ENCODE assay signal across 8 mouse cellular contexts in the genomic region with DNA sequence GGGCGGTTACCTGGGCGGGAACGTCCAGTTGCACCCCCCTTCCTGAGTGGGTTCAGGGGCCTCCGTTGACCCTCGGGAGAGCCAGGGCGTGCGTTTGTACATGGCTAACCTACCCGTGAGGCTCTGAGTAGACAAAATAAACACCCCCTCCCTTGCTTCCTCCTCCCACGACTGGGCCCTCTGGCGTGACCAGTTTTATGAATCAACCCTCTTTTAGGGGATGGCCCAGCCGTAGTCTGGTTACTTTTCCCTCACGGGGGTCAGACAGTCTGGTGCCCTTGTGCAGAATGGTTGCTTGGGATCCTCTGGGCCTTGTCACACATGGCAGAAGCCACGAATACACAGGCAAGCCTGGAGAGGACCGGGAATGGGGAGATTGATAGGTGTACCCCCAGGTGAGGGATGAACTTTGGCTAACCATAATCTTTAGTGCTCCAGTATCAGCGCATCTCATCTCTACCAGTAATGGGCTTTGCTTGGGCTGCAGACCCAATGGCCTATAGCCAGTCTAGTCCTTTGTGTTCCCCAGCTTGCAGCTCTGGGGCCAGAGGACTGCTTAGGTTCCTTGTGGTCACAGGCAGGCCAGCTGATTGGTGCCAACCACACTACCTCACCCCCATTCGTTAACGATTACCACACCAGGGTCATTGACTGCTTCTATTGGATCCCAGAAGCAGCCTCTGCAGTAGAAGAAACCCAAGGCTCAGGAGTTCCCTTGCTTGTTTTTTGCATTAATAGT. TPM values are rescaled to one million over a fixed set of nuclear protein-coding genes. Genes with fewer than 3 reads are reported as not detected.
DNase-seq lines count a peak whose midpoint lies in the region; ATAC-seq and TF ChIP-seq lines count a peak whose summit lies in the region.

No protein-coding gene starts in this region.

- no peak for TF ChIP-seq CTCF in heart, adult 2 months (IDR thresholded peaks at IDR 0.05)
- no peak for TF ChIP-seq CTCF in lung, adult 2 months (IDR thresholded peaks at IDR 0.05; ENCODE audit: insufficient read depth, low read length)

- peak overlapping the region; percentile 93 for H3K4me2 ChIP-seq in forebrain, embryonic 12.5 days

- intact Hi-C loops in heart, adult 2 months (cut with DNase I) = no loop called here
- intact Hi-C loops in heart, postnatal 36 days (cut with DNase I) = loop anchor here (2.0 kb wide), 1 partner anchor 14 kb away; no protein-coding TSS in a partner anchor

- H3K79me2 ChIP-seq in heart, adult 2 months (replicated peaks; ENCODE audit: control insufficient read depth, insufficient read depth, low read length) = no peaks in the 10 kb centered on the region

- H3K9me3 ChIP-seq in forebrain, embryonic 12.5 days = no peaks in the 10 kb centered on the region

- no peak for TF ChIP-seq POLR2A in heart, adult 2 months (IDR thresholded peaks at IDR 0.05; ENCODE audit: insufficient read depth, low read depth, low read length)
- 0 out of 2 replicates have a peak, but pooled peaks have one; percentile 11 for TF ChIP-seq POLR2A in lung, adult 2 months (IDR thresholded peaks at IDR 0.05; ENCODE audit: borderline replicate concordance, extremely low read depth, low read depth, low read length)

- 16% methylated on average over 17 of the region's 17 CpGs for WGBS in heart, adult 2 months
- 16% methylated on average over 17 of the region's 17 CpGs for WGBS in forebrain, embryonic 12.5 days
- 10% methylated on average over 17 of the region's 17 CpGs for WGBS in lung, adult 2 months

- peak overlapping the region; percentile 73 for H3K4me3 ChIP-seq in heart, adult 2 months
- peak overlapping the region; percentile 54 for H3K4me3 ChIP-seq in forebrain, embryonic 12.5 days (replicated peaks)
- peak overlapping the region; percentile 91 for H3K4me3 ChIP-seq in lung, adult 2 months (replicated peaks; ENCODE audit: extremely low read depth, low read depth, low read length)

- no peaks in the 10 kb centered on the region for H3K27me3 ChIP-seq in heart, adult 2 months (ENCODE audit: control insufficient read depth, insufficient read depth, low read length)
- 0 out of 2 replicates have a peak, but pooled peaks cover 8% of the 10 kb centered on the region for H3K27me3 ChIP-seq in forebrain, embryonic 12.5 days
- H3K27me3 ChIP-seq in splenic B cell, adult 2 months (ENCODE audit: control insufficient read depth, insufficient read depth, low read length, poor library complexity, severe bottlenecking) = no peaks in the 10 kb centered on the region

- DNase-seq in heart, adult 2 months = peak in 1 of 2 experiments; percentile 45
- DNase-seq in heart, postnatal 36 days = no peak
- DNase-seq in kidney, adult 18-20 months = peak; percentile 82
- DNase-seq in lung, adult 2 months = peak; percentile 51
- DNase-seq in splenic B cell, adult 2 months (ENCODE audit: low read depth, low spot score) = peak; percentile 29
- DNase-seq in thymus, postnatal 0 days (ENCODE audit: low spot score) = no peak

- H3K9ac ChIP-seq in heart, adult 2 months (ENCODE audit: low read depth, low read length) = peak overlapping the region; percentile 78
- peak overlapping the region; percentile 70 for H3K9ac ChIP-seq in forebrain, embryonic 12.5 days

- no peak; the same call in 1 of the 2 replicates for ATAC-seq in forebrain, embryonic 12.5 days (ENCODE audit: low FRiP score)
- no peak for ATAC-seq in inflammation-experienced regulatory T-cells, adult 6 months

- no peak for TF ChIP-seq EP300 in heart, adult 2 months (IDR thresholded peaks at IDR 0.05; ENCODE audit: insufficient read depth, low read depth, low read length)

- H3K4me1 ChIP-seq in heart, adult 2 months (ENCODE audit: control insufficient read depth, insufficient read depth, low read length) = peaks cover 13% of the 10 kb centered on the region
- H3K4me1 ChIP-seq in forebrain, embryonic 12.5 days = peaks cover 45% of the 10 kb centered on the region
- peaks cover 38% of the 10 kb centered on the region for H3K4me1 ChIP-seq in lung, adult 2 months (ENCODE audit: control insufficient read depth, insufficient read depth, low read length)

- H3K27ac ChIP-seq in heart, adult 2 months = peak overlapping the region; percentile 86
- H3K27ac ChIP-seq in forebrain, embryonic 12.5 days = peak overlapping the region; percentile 19; the same call in 1 of the 2 replicates

- no peaks in the 10 kb centered on the region for H3K36me3 ChIP-seq in heart, adult 2 months (ENCODE audit: control insufficient read depth, insufficient read depth, low read length)
- no peaks in the 10 kb centered on the region for H3K36me3 ChIP-seq in forebrain, embryonic 12.5 days (replicated peaks)
- peaks cover 8% of the 10 kb centered on the region; the same call in 1 of the 2 replicates for H3K36me3 ChIP-seq in splenic B cell, adult 2 months (ENCODE audit: control insufficient read depth, insufficient read depth, low read length, poor library complexity, severe bottlenecking)

RNA-seq across cellular contexts. Expression of a gene that starts 0.6 kb away (rescaled TPM):
- 100 to 1,000 TPM; 138 to 150 TPM for total RNA-seq in heart, adult 2 months (2021)
- polyA plus RNA-seq in heart, adult 2 months (2012; rRNA removed) = 80.8 and 104 TPM in 2 replicates
- total RNA-seq in heart, postnatal 36 days (2021) = 100 to 1,000 TPM; 143 to 164 TPM
- 51.4 and 58.0 TPM in 2 replicates for polyA plus RNA-seq in forebrain, embryonic 12.5 days (2016; fragmentation: Nextera tagmentation; extraction: Ambion mirVana)
- polyA plus RNA-seq in lung, adult 2 months (2012; rRNA removed) = 16.1 and 21.2 TPM in 2 replicates
- polyA plus RNA-seq in inflammation-experienced regulatory T-cells, adult 6 months (2017; shearing (Covaris generic)) = 10 to 100 TPM; 21.1 to 28.7 (median 25.3) TPM
- polyA plus RNA-seq in thymus, postnatal 0 days (2015; fragmentation: Nextera tagmentation; extraction: Ambion mirVana) = 47.3 and 48.7 TPM in 2 replicates

RNA-seq across cellular contexts. Expression of a gene that starts 0.7 kb away (rescaled TPM):
- 10 to 100 TPM in 1 of 2 experiments, 1 to 10 TPM in 1; 9.2 to 10.5 TPM for total RNA-seq in heart, adult 2 months (2021)
- 23.9 and 24.2 TPM in 2 replicates for polyA plus RNA-seq in heart, adult 2 months (2012; rRNA removed)
- 10 to 100 TPM in 1 of 2 experiments, 1 to 10 TPM in 1; 9.2 to 11.0 TPM for total RNA-seq in heart, postnatal 36 days (2021)
- 5.2 and 6.8 TPM in 2 replicates for polyA plus RNA-seq in forebrain, embryonic 12.5 days (2016; fragmentation: Nextera tagmentation; extraction: Ambion mirVana)
- polyA plus RNA-seq in lung, adult 2 months (2012; rRNA removed) = 86.4 and 91.1 TPM in 2 replicates
- 1 to 10 TPM in 1 of 3 experiments, under 1 TPM in 2; 0.78 to 1.6 (median 0.84) TPM for polyA plus RNA-seq in inflammation-experienced regulatory T-cells, adult 6 months (2017; shearing (Covaris generic))
- polyA plus RNA-seq in thymus, postnatal 0 days (2015; fragmentation: Nextera tagmentation; extraction: Ambion mirVana) = 2.0 and 2.4 TPM in 2 replicates

RNA-seq across cellular contexts. Expression of a gene that starts 15.6 kb away (rescaled TPM):
- total RNA-seq in heart, adult 2 months (2021) = 100 to 1,000 TPM; 119 to 165 TPM
- 36.3 and 39.4 TPM in 2 replicates for polyA plus RNA-seq in heart, adult 2 months (2012; rRNA removed)
- 100 to 1,000 TPM; 134 to 150 TPM for total RNA-seq in heart, postnatal 36 days (2021)
- 114 TPM in 2 replicates for polyA plus RNA-seq in forebrain, embryonic 12.5 days (2016; fragmentation: Nextera tagmentation; extraction: Ambion mirVana)
- polyA plus RNA-seq in lung, adult 2 months (2012; rRNA removed) = 8.4 and 12.3 TPM in 2 replicates
- polyA plus RNA-seq in inflammation-experienced regulatory T-cells, adult 6 months (2017; shearing (Covaris generic)) = 10 to 100 TPM; 17.3 to 41.9 (median 31.7) TPM
- 147 and 155 TPM in 2 replicates for polyA plus RNA-seq in thymus, postnatal 0 days (2015; fragmentation: Nextera tagmentation; extraction: Ambion mirVana)

RNA-seq across cellular contexts. Expression of a gene that starts 39.1 kb away (rescaled TPM):
- 10 to 100 TPM; 14.6 to 15.9 TPM for total RNA-seq in heart, adult 2 months (2021)
- polyA plus RNA-seq in heart, adult 2 months (2012; rRNA removed) = 20.8 and 22.8 TPM in 2 replicates
- total RNA-seq in heart, postnatal 36 days (2021) = 10 to 100 TPM; 13.0 to 13.7 TPM
- 13.5 and 18.5 TPM in 2 replicates for polyA plus RNA-seq in forebrain, embryonic 12.5 days (2016; fragmentation: Nextera tagmentation; extraction: Ambion mirVana)
- 60.6 and 60.9 TPM in 2 replicates for polyA plus RNA-seq in lung, adult 2 months (2012; rRNA removed)
- 100 to 1,000 TPM in 2 of 3 experiments, 10 to 100 TPM in 1; 94.9 to 137 (median 111) TPM for polyA plus RNA-seq in inflammation-experienced regulatory T-cells, adult 6 months (2017; shearing (Covaris generic))
- 51.9 and 55.0 TPM in 2 replicates for polyA plus RNA-seq in thymus, postnatal 0 days (2015; fragmentation: Nextera tagmentation; extraction: Ambion mirVana)

RNA-seq across cellular contexts. Expression of a gene that starts 45.9 kb away (rescaled TPM):
- total RNA-seq in heart, adult 2 months (2021) = 10 to 100 TPM; 10.0 to 11.1 TPM
- 17.3 and 23.8 TPM in 2 replicates for polyA plus RNA-seq in heart, adult 2 months (2012; rRNA removed)
- 10 to 100 TPM; 16.0 to 16.7 TPM for total RNA-seq in heart, postnatal 36 days (2021)
- polyA plus RNA-seq in forebrain, embryonic 12.5 days (2016; fragmentation: Nextera tagmentation; extraction: Ambion mirVana) = 22.0 and 26.6 TPM in 2 replicates
- polyA plus RNA-seq in lung, adult 2 months (2012; rRNA removed) = 66.5 and 76.4 TPM in 2 replicates
- polyA plus RNA-seq in inflammation-experienced regulatory T-cells, adult 6 months (2017; shearing (Covaris generic)) = under 1 TPM; 0.15 to 0.36 (median 0.16) TPM
- polyA plus RNA-seq in thymus, postnatal 0 days (2015; fragmentation: Nextera tagmentation; extraction: Ambion mirVana) = 3.6 and 5.3 TPM in 2 replicates

Comparison
In these comparisons a context has a peak if more than half of its experiments do, and no peak if none do; other contexts are left out.
1. DNase-seq: peak in kidney, adult 18-20 months (single experiment), lung, adult 2 months (single experiment) and splenic B cell, adult 2 months (single experiment); none in heart, postnatal 36 days (0 of 2) and thymus, postnatal 0 days (single experiment).
2. Peak in every context shown above with its lines, with median percentiles within 50 percentile points of each other: H3K4me3 ChIP-seq.